Mouse (Mus musculus): Measurements from ENCODE around the gene Cdkl4. TPM values are rescaled to one million over a fixed set of nuclear protein-coding genes. Genes with fewer than 3 reads are reported as not detected.

The Cdkl4 gene
- polyA plus RNA-seq, 1 experiment from 2014 or later = 3.7 TPM

DNA sequence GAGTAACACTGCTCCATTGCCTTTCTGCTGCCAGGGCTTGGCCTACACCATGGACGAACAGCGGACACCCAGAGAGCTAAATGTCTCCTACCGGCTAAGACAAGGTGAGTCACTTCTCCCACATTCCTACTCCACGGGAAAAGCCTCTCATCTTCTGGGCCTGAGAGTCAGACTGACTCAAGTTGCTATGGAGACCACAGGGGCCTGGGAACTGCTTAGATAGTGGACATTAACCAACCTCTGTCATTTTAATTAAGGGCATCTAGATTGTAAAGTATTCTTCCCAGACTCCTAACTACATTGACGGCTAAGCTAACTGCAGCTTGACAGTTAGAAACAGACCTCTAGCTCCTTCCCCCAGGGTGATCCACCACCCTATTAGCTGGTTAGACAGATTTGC is 14.8 kb downstream of the Cdkl4 start:
- H3K4me3 ChIP-seq = no peak overlapping the region
- no peaks in the 10 kb centered on the region for H3K4me1 ChIP-seq
- no peak overlapping the region for H3K27ac ChIP-seq (replicated peaks)
- ATAC-seq (replicated peaks) = no peak
- no peaks in the 10 kb centered on the region for H3K27me3 ChIP-seq
- H3K9ac ChIP-seq (replicated peaks) = no peak overlapping the region
- H3K9me3 ChIP-seq = no peaks in the 10 kb centered on the region
- 77% methylated on average over 5 of the region's 5 CpGs for WGBS
- H3K36me3 ChIP-seq = no peaks in the 10 kb centered on the region
- no peak overlapping the region for H3K4me2 ChIP-seq (replicated peaks)

DNA sequence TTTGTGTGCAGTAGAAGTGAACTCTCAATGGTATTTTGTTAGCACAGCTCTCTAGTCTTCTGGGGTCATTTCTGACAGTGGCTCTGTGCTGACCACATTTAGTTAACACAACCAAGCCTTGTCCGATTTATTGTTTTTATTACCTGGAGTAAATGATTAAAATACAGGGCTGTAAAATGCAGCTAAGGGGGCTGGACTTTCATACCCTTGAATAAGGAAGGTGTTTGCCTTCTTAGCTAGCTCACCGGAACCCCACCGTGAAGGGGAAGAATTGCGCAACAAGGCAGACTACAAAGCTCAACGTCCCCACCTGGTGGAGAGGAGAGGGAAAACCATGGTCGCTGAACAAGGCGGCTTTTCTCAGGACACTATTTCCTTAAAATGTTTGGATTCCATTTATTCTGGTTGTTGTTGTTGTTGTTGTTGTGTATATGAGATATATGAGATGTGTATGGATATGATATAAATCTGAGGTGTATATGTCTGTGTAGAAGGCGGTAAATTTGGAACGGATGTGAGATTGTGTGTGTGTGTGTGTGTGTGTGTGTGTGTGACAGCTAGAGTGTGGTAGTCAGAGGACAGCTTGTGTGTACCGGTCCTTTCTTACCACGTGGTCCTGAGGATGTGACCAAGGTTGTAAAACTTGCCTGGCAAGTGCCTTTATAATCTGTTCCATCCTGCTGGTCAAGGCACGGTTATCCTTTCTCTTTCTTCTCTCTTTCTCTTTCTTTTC is 16.8 kb downstream of the Cdkl4 start:
- Histone ChIP-seq H3K4me1 (no peaks in the 10 kb centered on the region), H3K9me3 (no peaks in the 10 kb centered on the region), H3K27ac (replicated peaks) (no peak overlapping the region), H3K36me3 (no peaks in the 10 kb centered on the region), H3K4me2 (replicated peaks) (no peak overlapping the region), H3K27me3 (no peaks in the 10 kb centered on the region), H3K4me3 (no peak overlapping the region), H3K9ac (replicated peaks) (no peak overlapping the region)
- peak; percentile 63; the same call in 1 of the 2 replicates for ATAC-seq (replicated peaks)
- 23% methylated on average over 12 of the region's 12 CpGs for WGBS

DNA sequence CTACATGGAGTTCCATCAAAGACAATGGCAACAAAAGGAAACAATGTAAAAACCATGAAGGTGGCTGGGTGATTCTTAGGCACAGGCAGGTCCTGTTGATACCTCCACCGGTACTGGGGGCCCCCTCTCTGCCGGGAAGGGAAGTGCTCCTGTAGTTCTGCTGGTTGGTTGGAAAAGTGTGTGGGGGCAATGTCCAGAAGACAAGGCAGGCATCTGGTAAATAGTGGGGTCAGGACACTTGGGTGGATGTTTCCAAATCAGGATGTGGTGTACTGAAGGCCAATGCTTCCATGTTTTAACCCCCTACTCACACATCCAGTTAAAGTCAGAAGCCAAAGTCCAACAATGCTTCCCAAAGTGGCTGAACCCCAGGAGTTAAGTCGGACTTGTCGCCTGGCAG is 17.9 kb downstream of the Cdkl4 start:
- H3K27me3 ChIP-seq = no peaks in the 10 kb centered on the region
- no peaks in the 10 kb centered on the region for H3K9me3 ChIP-seq
- H3K27ac ChIP-seq (replicated peaks) = no peak overlapping the region
- no peak overlapping the region for H3K4me2 ChIP-seq (replicated peaks)
- H3K36me3 ChIP-seq = no peaks in the 10 kb centered on the region
- WGBS = 80% methylated on average over 4 of the region's 4 CpGs
- no peak for ATAC-seq (replicated peaks)
- no peaks in the 10 kb centered on the region for H3K4me1 ChIP-seq
- no peak overlapping the region for H3K4me3 ChIP-seq
- H3K9ac ChIP-seq (replicated peaks) = no peak overlapping the region

DNA sequence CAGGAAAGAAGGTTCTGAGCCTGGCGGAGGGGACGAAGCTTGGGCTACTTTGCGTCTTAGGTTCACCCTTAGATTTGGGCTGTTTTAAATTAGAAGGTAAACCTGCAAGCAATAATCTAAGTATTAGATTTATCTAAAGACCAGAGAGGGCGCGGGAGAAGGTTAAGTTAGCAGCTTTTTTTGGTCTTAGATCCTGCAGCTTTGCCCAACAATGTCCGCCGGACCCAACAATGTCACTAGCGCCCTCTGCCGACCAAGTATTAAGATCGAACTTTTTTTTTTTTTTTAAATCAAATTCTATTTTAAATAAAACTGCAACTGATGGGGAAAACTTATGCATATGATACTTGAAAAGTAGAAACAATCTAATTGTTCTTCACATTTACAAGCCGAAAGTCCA is 18.6 kb downstream of the Cdkl4 start:
- Histone ChIP-seq H3K4me3 (no peak overlapping the region), H3K9me3 (no peaks in the 10 kb centered on the region), H3K36me3 (no peaks in the 10 kb centered on the region), H3K9ac (replicated peaks) (no peak overlapping the region), H3K27ac (replicated peaks) (no peak overlapping the region), H3K4me1 (no peaks in the 10 kb centered on the region), H3K4me2 (replicated peaks) (no peak overlapping the region), H3K27me3 (no peaks in the 10 kb centered on the region)
- 39% methylated on average over 11 of the region's 11 CpGs for WGBS
- ATAC-seq (replicated peaks) = no peak

DNA sequence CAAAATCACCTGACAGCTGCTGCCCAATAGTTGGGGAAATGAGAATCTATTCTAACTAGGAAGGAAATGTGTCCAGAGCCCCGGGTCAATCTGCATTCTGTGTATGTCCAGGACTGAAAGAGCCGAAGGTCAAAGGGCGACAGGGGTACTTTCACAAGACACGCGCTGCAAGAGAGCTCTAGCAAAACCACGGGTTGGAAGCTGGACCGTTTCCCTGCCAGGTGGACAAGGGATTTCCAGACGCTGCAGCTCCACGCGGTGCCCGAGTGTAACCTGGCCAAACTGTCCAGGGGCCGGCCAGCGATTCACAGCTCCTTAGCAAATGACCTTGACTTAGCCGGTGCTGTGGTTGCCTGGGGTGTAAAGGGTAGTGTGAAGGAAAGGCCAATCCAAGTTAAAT is 19.0 kb downstream of the Cdkl4 start:
- Histone ChIP-seq H3K4me3 (no peak overlapping the region), H3K4me1 (no peaks in the 10 kb centered on the region), H3K27ac (replicated peaks) (no peak overlapping the region), H3K4me2 (replicated peaks) (no peak overlapping the region), H3K27me3 (no peaks in the 10 kb centered on the region), H3K36me3 (no peaks in the 10 kb centered on the region), H3K9me3 (no peaks in the 10 kb centered on the region), H3K9ac (replicated peaks) (no peak overlapping the region)
- WGBS = 78% methylated on average over 14 of the region's 14 CpGs
- no peak for ATAC-seq (replicated peaks)

DNA sequence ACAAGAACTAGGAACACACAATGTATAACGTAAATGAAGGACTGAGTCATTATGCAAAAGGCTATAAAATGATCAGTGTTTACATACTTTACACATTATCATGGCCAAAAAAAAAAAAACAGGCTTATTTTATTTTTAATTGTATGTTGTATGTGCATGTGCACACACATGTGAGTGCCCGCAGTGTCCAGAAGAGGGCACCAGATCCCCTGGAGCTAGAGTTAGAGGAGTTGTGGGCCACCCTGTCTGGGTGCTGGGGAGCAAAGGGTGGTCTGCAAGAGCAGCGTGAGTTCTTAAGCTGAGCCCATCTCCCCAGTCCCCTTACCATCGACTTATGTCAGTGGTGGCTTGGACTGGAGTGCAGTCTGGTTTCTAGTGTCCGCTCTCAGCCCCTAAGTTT is 20.2 kb downstream of the Cdkl4 start:
- no peak overlapping the region for H3K27ac ChIP-seq (replicated peaks)
- H3K9ac ChIP-seq (replicated peaks) = no peak overlapping the region
- no peak overlapping the region for H3K4me3 ChIP-seq
- H3K9me3 ChIP-seq = no peaks in the 10 kb centered on the region
- no peak overlapping the region for H3K4me2 ChIP-seq (replicated peaks)
- H3K4me1 ChIP-seq = peaks cover 4% of the 10 kb centered on the region; the same call in 1 of the 2 replicates
- no peak for ATAC-seq (replicated peaks)
- WGBS = 96% methylated on average over 5 of the region's 5 CpGs
- no peaks in the 10 kb centered on the region for H3K36me3 ChIP-seq
- no peaks in the 10 kb centered on the region for H3K27me3 ChIP-seq

DNA sequence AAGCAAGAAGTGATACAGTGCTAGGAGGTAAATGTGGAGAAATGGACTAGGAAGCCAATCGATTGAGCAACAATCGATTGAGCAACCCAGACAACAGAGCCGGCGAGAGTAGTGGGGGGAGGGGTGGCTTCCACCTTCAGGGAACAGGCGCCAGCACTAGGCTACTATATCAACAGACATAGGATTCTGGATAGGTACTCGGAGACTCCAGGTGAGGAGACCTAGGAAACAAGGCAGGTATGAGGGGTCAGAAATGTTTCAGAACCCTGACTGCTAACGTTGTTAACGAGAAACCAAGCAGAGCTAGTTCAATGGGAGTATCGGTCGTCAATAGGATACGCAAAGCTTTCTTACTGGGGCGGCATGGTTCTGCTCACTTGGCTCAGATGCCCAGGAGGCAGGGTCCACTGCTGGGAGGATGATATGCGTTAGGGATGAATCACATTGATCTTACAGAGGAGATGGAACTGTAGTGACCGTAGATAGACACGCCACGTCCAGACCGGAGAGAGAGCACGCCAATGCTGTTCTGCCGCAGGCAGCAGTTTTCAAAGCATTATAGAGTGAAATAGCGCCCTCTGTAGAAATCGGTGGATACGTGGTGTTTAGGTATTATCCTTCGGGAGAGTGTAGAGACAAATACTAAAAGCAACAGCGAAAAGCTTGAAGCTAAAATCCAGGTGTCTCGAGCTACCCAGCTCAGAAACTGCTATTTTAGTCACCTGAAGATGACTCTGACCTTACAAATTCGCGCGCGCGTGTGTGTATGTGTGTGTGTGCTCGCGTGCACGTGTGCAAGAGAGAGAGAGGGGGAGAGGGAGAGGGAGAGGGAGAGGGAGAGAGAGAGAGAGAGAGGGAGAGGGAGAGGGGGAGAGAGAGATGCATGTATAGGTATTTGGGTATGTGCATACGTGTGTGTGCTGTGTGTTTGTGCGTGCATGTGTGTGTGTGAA is 24.0 kb downstream of the Cdkl4 start:
- Histone ChIP-seq H3K4me1 (peaks cover 4% of the 10 kb centered on the region; the same call in 1 of the 2 replicates), H3K36me3 (no peaks in the 10 kb centered on the region), H3K4me2 (replicated peaks) (peak overlapping the region; percentile 54), H3K27ac (replicated peaks) (peak overlapping the region; percentile 91), H3K27me3 (no peaks in the 10 kb centered on the region), H3K9ac (replicated peaks) (peak overlapping the region; percentile 82), H3K4me3 (peak overlapping the region; percentile 76), H3K9me3 (no peaks in the 10 kb centered on the region)
- ATAC-seq (replicated peaks) = peak; percentile 93
- WGBS = 3% methylated on average over 35 of the region's 35 CpGs

DNA sequence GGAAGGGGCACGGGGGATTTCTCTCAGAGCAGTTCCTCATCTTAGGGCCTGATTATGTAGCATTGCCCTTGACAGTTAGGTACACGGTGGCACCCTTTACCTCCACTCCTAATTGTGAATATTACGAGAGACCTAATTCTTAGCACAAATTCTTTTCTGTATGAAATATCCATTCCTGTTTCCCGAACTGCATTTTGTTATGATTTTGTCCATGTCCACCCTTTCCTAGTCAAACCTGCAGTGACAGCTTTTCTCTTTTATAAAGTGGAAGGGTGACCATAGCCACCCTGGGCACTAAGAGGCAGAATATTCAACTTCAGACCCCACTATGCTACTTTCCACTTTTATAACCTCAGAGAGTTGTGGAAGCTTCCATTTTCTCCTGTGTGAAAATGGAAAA is 25.0 kb downstream of the Cdkl4 start:
- Histone ChIP-seq H3K4me2 (replicated peaks) (peak overlapping the region; percentile 54), H3K36me3 (no peaks in the 10 kb centered on the region), H3K9me3 (no peaks in the 10 kb centered on the region), H3K4me1 (peaks cover 4% of the 10 kb centered on the region; the same call in 1 of the 2 replicates), H3K27ac (replicated peaks) (no peak overlapping the region), H3K27me3 (no peaks in the 10 kb centered on the region), H3K9ac (replicated peaks) (no peak overlapping the region), H3K4me3 (peak overlapping the region; percentile 76)
- ATAC-seq (replicated peaks) = no peak
- 79% methylated on average over 4 of the region's 4 CpGs for WGBS

DNA sequence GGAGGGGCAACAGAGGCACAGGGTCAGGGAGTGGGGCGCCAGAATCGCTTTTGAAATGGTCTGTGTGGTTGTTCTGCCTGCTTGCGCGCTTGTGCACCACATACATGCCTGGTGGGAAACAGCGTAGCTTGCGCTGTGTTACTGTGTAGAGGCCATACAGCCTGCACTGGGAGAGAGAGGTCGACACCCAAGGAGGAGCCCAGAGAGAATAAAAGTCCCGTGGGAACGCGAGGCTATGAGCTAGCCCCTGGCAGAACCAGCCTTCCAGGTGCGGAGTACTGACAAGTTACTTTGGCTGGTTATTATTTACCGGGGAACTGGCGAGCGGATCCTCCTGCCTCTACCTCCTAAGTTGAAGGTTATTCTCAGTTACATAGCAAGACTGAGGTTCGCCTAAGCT is 26.6 kb downstream of the Cdkl4 start:
- Histone ChIP-seq H3K9me3 (no peaks in the 10 kb centered on the region), H3K4me1 (peaks cover 4% of the 10 kb centered on the region; the same call in 1 of the 2 replicates), H3K4me3 (no peak overlapping the region), H3K4me2 (replicated peaks) (no peak overlapping the region), H3K27ac (replicated peaks) (no peak overlapping the region), H3K9ac (replicated peaks) (no peak overlapping the region), H3K27me3 (no peaks in the 10 kb centered on the region), H3K36me3 (no peaks in the 10 kb centered on the region)
- no peak for ATAC-seq (replicated peaks)
- 85% methylated on average over 15 of the region's 15 CpGs for WGBS

DNA sequence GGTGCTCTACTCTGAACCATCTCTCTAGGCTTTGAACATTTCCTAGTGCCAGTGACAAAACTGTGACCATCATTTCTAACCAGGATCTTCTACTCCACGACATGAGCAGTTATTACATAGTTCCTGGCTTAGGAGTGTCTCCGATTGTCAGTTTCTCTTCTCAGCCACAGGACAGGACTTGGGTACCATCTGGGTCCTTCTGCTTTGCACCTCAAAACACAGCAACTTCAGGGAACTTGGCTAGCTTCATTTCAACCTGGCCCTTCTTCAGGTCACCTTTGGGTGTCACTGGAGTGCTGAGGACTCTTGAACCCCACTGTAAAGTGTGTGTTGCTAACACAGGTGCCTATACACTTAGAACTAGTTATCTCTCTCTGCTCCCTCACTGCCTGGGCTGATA is 30.8 kb downstream of the Cdkl4 start:
- Histone ChIP-seq H3K27me3 (no peaks in the 10 kb centered on the region), H3K4me2 (replicated peaks) (no peak overlapping the region), H3K27ac (replicated peaks) (no peak overlapping the region), H3K4me1 (no peaks in the 10 kb centered on the region), H3K4me3 (no peak overlapping the region), H3K9me3 (no peaks in the 10 kb centered on the region), H3K36me3 (no peaks in the 10 kb centered on the region), H3K9ac (replicated peaks) (no peak overlapping the region)
- no peak for ATAC-seq (replicated peaks)
- 90% methylated on average over 2 of the region's 2 CpGs for WGBS

DNA sequence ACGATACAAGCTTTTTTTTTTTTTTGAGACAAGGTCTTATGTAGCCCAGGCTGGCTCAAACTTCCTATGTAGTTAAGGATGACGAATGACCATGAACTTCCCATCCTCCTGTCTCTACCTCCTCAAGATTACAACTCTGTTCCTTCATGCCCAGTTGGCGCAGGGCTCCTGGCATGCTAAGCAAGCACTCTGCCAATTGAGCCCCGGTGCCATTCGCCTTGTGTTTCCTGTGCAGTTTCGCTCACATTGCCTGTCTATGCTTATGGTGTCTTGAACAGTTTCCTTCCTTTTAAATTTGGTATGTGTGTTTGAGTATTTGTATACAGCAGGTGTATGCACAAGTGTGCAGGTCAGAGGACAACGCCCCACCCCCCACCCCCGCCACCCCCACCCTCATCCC is 31.4 kb downstream of the Cdkl4 start:
- Histone ChIP-seq H3K27ac (replicated peaks) (no peak overlapping the region), H3K9ac (replicated peaks) (no peak overlapping the region), H3K9me3 (no peaks in the 10 kb centered on the region), H3K4me1 (no peaks in the 10 kb centered on the region), H3K27me3 (no peaks in the 10 kb centered on the region), H3K36me3 (no peaks in the 10 kb centered on the region), H3K4me3 (no peak overlapping the region), H3K4me2 (replicated peaks) (no peak overlapping the region)
- 85% methylated on average over 8 of the region's 8 CpGs for WGBS
- no peak for ATAC-seq (replicated peaks)

DNA sequence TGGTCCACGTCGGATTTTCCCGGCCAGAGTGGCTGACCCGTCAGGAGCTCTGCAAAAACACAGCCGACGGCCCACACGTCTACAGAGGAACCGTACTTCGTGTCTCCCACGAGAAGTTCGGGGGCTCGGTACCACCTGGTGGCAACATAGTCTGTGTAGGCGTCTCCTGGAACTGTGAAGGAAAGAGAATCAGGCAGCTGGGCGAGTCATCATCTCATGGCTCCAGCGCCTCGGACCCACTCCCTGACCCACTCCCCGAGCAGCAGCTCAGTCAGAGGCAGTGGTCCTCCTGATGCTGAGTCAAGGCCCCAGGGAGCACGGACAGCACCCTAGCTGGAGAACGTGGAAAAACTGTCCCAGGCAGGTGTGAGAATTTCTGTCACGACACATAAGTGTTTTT is 34.0 kb downstream of the Cdkl4 start:
- Histone ChIP-seq H3K9ac (replicated peaks) (no peak overlapping the region), H3K4me3 (no peak overlapping the region), H3K4me1 (no peaks in the 10 kb centered on the region), H3K4me2 (replicated peaks) (no peak overlapping the region), H3K36me3 (no peaks in the 10 kb centered on the region), H3K27ac (replicated peaks) (no peak overlapping the region), H3K9me3 (no peaks in the 10 kb centered on the region), H3K27me3 (no peaks in the 10 kb centered on the region)
- 92% methylated on average over 20 of the region's 20 CpGs for WGBS
- no peak for ATAC-seq (replicated peaks)

Data from forebrain, embryonic 15.5 days (tissue).